17 mouse cellular contexts compared by ENCODE assay signal in genomic region chr9:110750404-110751187, GRCm38 (mm10). TPM values are rescaled to one million over a fixed set of nuclear protein-coding genes. Genes with fewer than 3 reads are reported as not detected.
DNase-seq lines count a peak whose midpoint lies in the region; ATAC-seq and TF ChIP-seq lines count a peak whose summit lies in the region.
"Had no signal": no experiment of that assay in that cellular context is flagged by ENCODE, and none has a peak within 500 bp of the region (broad histone marks: within the 10 kb centered on the region; RNA-seq: fewer than 3 reads in every experiment).

No protein-coding gene starts in this region.

- no peak overlapping the region for H3K4me2 ChIP-seq in lung, embryonic 16.5 days (ENCODE audit: low read depth, low read length)
- H3K4me2 ChIP-seq in kidney, embryonic 16.5 days (replicated peaks; ENCODE audit: low read depth, low read length), result no peak overlapping the region
- no peak overlapping the region for H3K4me2 ChIP-seq in stomach, embryonic 16.5 days (ENCODE audit: low read depth, low read length)
- H3K4me2 ChIP-seq: hindbrain, embryonic 12.5 days; liver, embryonic 15.5 days; midbrain, embryonic 12.5 days; neural tube, embryonic 13.5 days had no signal

- TF ChIP-seq CTCF in heart, adult 2 months (IDR thresholded peaks at IDR 0.05), result no peak
- TF ChIP-seq CTCF in lung, adult 2 months (IDR thresholded peaks at IDR 0.05; ENCODE audit: insufficient read depth, low read length), result no peak

- WGBS in heart, adult 2 months, result 19% methylated on average over 14 of the region's 14 CpGs
- WGBS in lung, embryonic 16.5 days, result 26% methylated on average over 14 of the region's 14 CpGs
- 37% methylated on average over 14 of the region's 14 CpGs for WGBS in lung, adult 2 months
- WGBS in kidney, embryonic 16.5 days, result 10% methylated on average over 14 of the region's 14 CpGs
- WGBS in stomach, embryonic 16.5 days, result 32% methylated on average over 13 of the region's 14 CpGs

- H3K9ac ChIP-seq in heart, adult 2 months (ENCODE audit: low read depth, low read length), result peak overlapping the region; percentile 37
- peak overlapping the region; percentile 36; the same call in 1 of the 2 replicates for H3K9ac ChIP-seq in lung, embryonic 16.5 days (ENCODE audit: low read length)
- peak overlapping the region; percentile 29; the same call in 1 of the 2 replicates for H3K9ac ChIP-seq in kidney, embryonic 16.5 days (replicated peaks; ENCODE audit: low read length)
- H3K9ac ChIP-seq in stomach, embryonic 16.5 days (ENCODE audit: low read length), result no peak overlapping the region
- H3K9ac ChIP-seq: hindbrain, embryonic 12.5 days; liver, embryonic 15.5 days; midbrain, embryonic 12.5 days; neural tube, embryonic 13.5 days had no signal

- ATAC-seq in lung, embryonic 16.5 days (ENCODE audit: low read depth), result peak; percentile 70
- ATAC-seq in kidney, embryonic 16.5 days (ENCODE audit: low FRiP score, low TSS enrichment), result no peak
- ATAC-seq in stomach, embryonic 16.5 days (ENCODE audit: insufficient read depth, low FRiP score), result peak; percentile 36; the same call in 1 of the 2 replicates
- no peak for ATAC-seq in erythroid progenitor cell, adult 5-6 weeks (replicated peaks; ENCODE audit: low FRiP score, poor library complexity, severe bottlenecking)
- ATAC-seq: activated CD4-positive, CD25-positive, alpha-beta regulatory T cell, adult 4 months had no signal

- no peak for TF ChIP-seq POLR2A in heart, adult 2 months (IDR thresholded peaks at IDR 0.05; ENCODE audit: insufficient read depth, low read depth, low read length)
- no peak for TF ChIP-seq POLR2A in lung, adult 2 months (IDR thresholded peaks at IDR 0.05; ENCODE audit: borderline replicate concordance, extremely low read depth, low read depth, low read length)

- TF ChIP-seq EP300 in heart, adult 2 months (IDR thresholded peaks at IDR 0.05; ENCODE audit: insufficient read depth, low read depth, low read length), result no peak

- peak overlapping the region; percentile 17 for H3K27ac ChIP-seq in heart, adult 2 months
- peak overlapping the region; percentile 41; the same call in 1 of the 2 replicates for H3K27ac ChIP-seq in lung, embryonic 16.5 days (ENCODE audit: low read length)
- peak overlapping the region; percentile 48 for H3K27ac ChIP-seq in kidney, embryonic 16.5 days (ENCODE audit: low read length)
- H3K27ac ChIP-seq in stomach, embryonic 16.5 days (ENCODE audit: low read length), result no peak overlapping the region
- H3K27ac ChIP-seq: hindbrain, embryonic 12.5 days; liver, embryonic 15.5 days; midbrain, embryonic 12.5 days; neural tube, embryonic 13.5 days had no signal

- DNase-seq in heart, adult 2 months, result no peak
- DNase-seq in heart, postnatal 4 days, result no peak
- DNase-seq in lung, adult 2 months, result no peak
- no peak for DNase-seq in gastrocnemius, postnatal 25 days
- DNase-seq: cerebellum, postnatal 10 days had no signal

- intact Hi-C loops in heart, adult 2 months (cut with DNase I), result no loop called here

- no peaks in the 10 kb centered on the region for H3K36me3 ChIP-seq in heart, adult 2 months (ENCODE audit: control insufficient read depth, insufficient read depth, low read length)
- H3K36me3 ChIP-seq in lung, embryonic 16.5 days (ENCODE audit: control insufficient read depth, insufficient read depth, low read length), result no peaks in the 10 kb centered on the region
- H3K36me3 ChIP-seq in kidney, embryonic 16.5 days (ENCODE audit: insufficient read depth, low read length), result no peaks in the 10 kb centered on the region
- H3K36me3 ChIP-seq in stomach, embryonic 16.5 days (ENCODE audit: control insufficient read depth, insufficient read depth, low read length), result no peaks in the 10 kb centered on the region
- H3K36me3 ChIP-seq: G1E; hindbrain, embryonic 12.5 days; liver, embryonic 15.5 days; midbrain, embryonic 12.5 days; neural tube, embryonic 13.5 days had no signal

- no peak overlapping the region for H3K4me3 ChIP-seq in heart, adult 2 months
- no peak overlapping the region for H3K4me3 ChIP-seq in lung, embryonic 16.5 days (ENCODE audit: low read length)
- H3K4me3 ChIP-seq in lung, adult 2 months (replicated peaks; ENCODE audit: extremely low read depth, low read depth, low read length), result no peak overlapping the region
- no peak overlapping the region for H3K4me3 ChIP-seq in kidney, embryonic 16.5 days (ENCODE audit: low read length)
- no peak overlapping the region for H3K4me3 ChIP-seq in stomach, embryonic 16.5 days (replicated peaks; ENCODE audit: low read length)
- H3K4me3 ChIP-seq: hindbrain, embryonic 12.5 days; liver, embryonic 15.5 days; midbrain, embryonic 12.5 days; neural tube, embryonic 13.5 days had no signal

- H3K27me3 ChIP-seq in heart, adult 2 months (ENCODE audit: control insufficient read depth, insufficient read depth, low read length), result no peaks in the 10 kb centered on the region
- no peaks in the 10 kb centered on the region for H3K27me3 ChIP-seq in lung, embryonic 16.5 days (ENCODE audit: control insufficient read depth, insufficient read depth, low read depth, low read length)
- no peaks in the 10 kb centered on the region for H3K27me3 ChIP-seq in kidney, embryonic 16.5 days (ENCODE audit: insufficient read depth, low read length)
- 0 out of 2 replicates have a peak, but pooled peaks cover 3% of the 10 kb centered on the region for H3K27me3 ChIP-seq in stomach, embryonic 16.5 days (ENCODE audit: control insufficient read depth, insufficient read depth, low read length)

- peaks cover 8% of the 10 kb centered on the region for H3K4me1 ChIP-seq in heart, adult 2 months (ENCODE audit: control insufficient read depth, insufficient read depth, low read length)
- H3K4me1 ChIP-seq in lung, embryonic 16.5 days (replicated peaks; ENCODE audit: control insufficient read depth, insufficient read depth, low read length), result peaks cover 8% of the 10 kb centered on the region
- no peaks in the 10 kb centered on the region for H3K4me1 ChIP-seq in lung, adult 2 months (ENCODE audit: control insufficient read depth, insufficient read depth, low read length)
- H3K4me1 ChIP-seq in kidney, embryonic 16.5 days (ENCODE audit: insufficient read depth, low read length), result peaks cover 57% of the 10 kb centered on the region
- peaks cover 9% of the 10 kb centered on the region for H3K4me1 ChIP-seq in stomach, embryonic 16.5 days (ENCODE audit: control insufficient read depth, insufficient read depth, low read length)
- H3K4me1 ChIP-seq: midbrain, embryonic 12.5 days had no signal

- H3K9me3 ChIP-seq in lung, embryonic 16.5 days (ENCODE audit: control insufficient read depth, low read length), result no peaks in the 10 kb centered on the region
- H3K9me3 ChIP-seq in kidney, embryonic 16.5 days (ENCODE audit: low read length), result no peaks in the 10 kb centered on the region
- no peaks in the 10 kb centered on the region for H3K9me3 ChIP-seq in stomach, embryonic 16.5 days (replicated peaks; ENCODE audit: control insufficient read depth, low read length)
- H3K9me3 ChIP-seq: G1E; hindbrain, embryonic 12.5 days; liver, embryonic 15.5 days; midbrain, embryonic 12.5 days; neural tube, embryonic 13.5 days had no signal

- no peaks in the 10 kb centered on the region for H3K79me2 ChIP-seq in heart, adult 2 months (replicated peaks; ENCODE audit: control insufficient read depth, insufficient read depth, low read length)

RNA-seq across cellular contexts. Expression of gene Pth1r, which starts 3.7 kb away (rescaled TPM):
- total RNA-seq in heart, adult 2 months (2021), result 1 to 10 TPM; 6.0 to 7.0 TPM
- 10.3 and 12.6 TPM in 2 replicates for polyA plus RNA-seq in heart, adult 2 months (2012; rRNA removed)
- 10 to 100 TPM; 16.4 to 19.3 TPM for total RNA-seq in heart, postnatal 4 days (2021)
- polyA plus RNA-seq in lung, embryonic 16.5 days (2015; fragmentation: Nextera tagmentation; extraction: Ambion mirVana), result 60.3 and 61.6 TPM in 2 replicates
- 13.8 and 14.0 TPM in 2 replicates for polyA plus RNA-seq in lung, adult 2 months (2012; rRNA removed)
- 98.8 and 108 TPM in 2 replicates for polyA plus RNA-seq in kidney, embryonic 16.5 days (2015; fragmentation: Nextera tagmentation; extraction: Ambion mirVana)
- polyA plus RNA-seq in stomach, embryonic 16.5 days (2015; fragmentation: Nextera tagmentation; extraction: Ambion mirVana), result 17.5 and 17.9 TPM in 2 replicates
- 1 to 10 TPM; 1.3 to 2.4 TPM for total RNA-seq in gastrocnemius, postnatal 25 days (2021)
- 1.3 TPM in 1 of 2 replicates, not detected in the other for total RNA-seq in erythroid progenitor cell, adult 5-6 weeks (2015; ENCODE audit: low replicate concordance)
- total RNA-seq in erythroid progenitor cell, adult 5-6 weeks (2017; ENCODE audit: low replicate concordance), result 0.77 TPM in 1 of 2 replicates, not detected in the other
- total RNA-seq: G1E had no signal
- polyA plus RNA-seq: activated CD4-positive, CD25-positive, alpha-beta regulatory T cell, adult 4 months had no signal

RNA-seq across cellular contexts. Expression of gene Myl3, which starts 8.9 kb away (rescaled TPM):
- over 10,000 TPM in 1 of 2 experiments, 1,000 to 10,000 TPM in 1; 9,326 to 11,139 TPM for total RNA-seq in heart, adult 2 months (2021)
- 9,227 and 12,279 TPM in 2 replicates for polyA plus RNA-seq in heart, adult 2 months (2012; rRNA removed)
- 1,000 to 10,000 TPM; 8,328 to 9,816 TPM for total RNA-seq in heart, postnatal 4 days (2021)
- polyA plus RNA-seq in lung, embryonic 16.5 days (2015; fragmentation: Nextera tagmentation; extraction: Ambion mirVana), result 10.6 and 13.9 TPM in 2 replicates
- polyA plus RNA-seq in lung, adult 2 months (2012; rRNA removed), result 10.8 and 214 TPM in 2 replicates
- polyA plus RNA-seq in kidney, embryonic 16.5 days (2015; fragmentation: Nextera tagmentation; extraction: Ambion mirVana), result 1.5 and 3.6 TPM in 2 replicates
- 0.59 and 12.9 TPM in 2 replicates for polyA plus RNA-seq in stomach, embryonic 16.5 days (2015; fragmentation: Nextera tagmentation; extraction: Ambion mirVana)
- total RNA-seq in gastrocnemius, postnatal 25 days (2021), result 100 to 1,000 TPM; 119 to 840 TPM
- total RNA-seq in erythroid progenitor cell, adult 5-6 weeks (2015; ENCODE audit: low replicate concordance), result not detected in 2 replicates
- total RNA-seq in erythroid progenitor cell, adult 5-6 weeks (2017; ENCODE audit: low replicate concordance), result not detected in 2 replicates
- total RNA-seq: G1E had no signal
- polyA plus RNA-seq: activated CD4-positive, CD25-positive, alpha-beta regulatory T cell, adult 4 months; G1E had no signal

RNA-seq across cellular contexts. Expression of gene Prss42, which starts 47.4 kb away (rescaled TPM):
- total RNA-seq in heart, adult 2 months (2021), result not detected
- polyA plus RNA-seq in heart, adult 2 months (2012; rRNA removed), result not detected in 2 replicates
- not detected for total RNA-seq in heart, postnatal 4 days (2021)
- not detected in 2 replicates for polyA plus RNA-seq in lung, embryonic 16.5 days (2015; fragmentation: Nextera tagmentation; extraction: Ambion mirVana)
- polyA plus RNA-seq in lung, adult 2 months (2012; rRNA removed), result not detected in 2 replicates
- not detected in 2 replicates for polyA plus RNA-seq in kidney, embryonic 16.5 days (2015; fragmentation: Nextera tagmentation; extraction: Ambion mirVana)
- polyA plus RNA-seq in stomach, embryonic 16.5 days (2015; fragmentation: Nextera tagmentation; extraction: Ambion mirVana), result not detected in 2 replicates
- not detected for total RNA-seq in gastrocnemius, postnatal 25 days (2021)
- not detected in 2 replicates for total RNA-seq in erythroid progenitor cell, adult 5-6 weeks (2015; ENCODE audit: low replicate concordance)
- not detected in 2 replicates for total RNA-seq in erythroid progenitor cell, adult 5-6 weeks (2017; ENCODE audit: low replicate concordance)
- total RNA-seq: layer of hippocampus, postnatal 10 days had no signal
- polyA plus RNA-seq: activated CD4-positive, CD25-positive, alpha-beta regulatory T cell, adult 4 months; brain, embryonic 14.5 days; hindbrain, embryonic 12.5 days; liver, embryonic 15.5 days; midbrain, embryonic 12.5 days; neural tube, embryonic 13.5 days had no signal

Comparison
In these comparisons a context has a peak if more than half of its experiments do, and no peak if none do; other contexts are left out.
1. ATAC-seq: peak in lung, embryonic 16.5 days (single experiment) and stomach, embryonic 16.5 days (single experiment); none in kidney, embryonic 16.5 days (single experiment) and erythroid progenitor cell, adult 5-6 weeks (single experiment).
2. RNA of gene Myl3, which starts 8.9 kb away (polyA plus RNA-seq): 9,227 to 12,279 TPM in heart, adult 2 months; 10.8 to 214 TPM in lung, adult 2 months, 0.59 to 12.9 TPM in stomach, embryonic 16.5 days, 10.6 to 13.9 TPM in lung, embryonic 16.5 days and 1.5 to 3.6 TPM in kidney, embryonic 16.5 days; every median in the first group is over 10 times any median in the second.